Mouse (Mus musculus): ENCODE data around the gene Dusp22.

The Dusp22 gene

GRCm38 (mm10) chr13:30669277-30669676, 9.5 kb downstream of the Dusp22 start:
- DNase-seq (ENCODE audit: low read depth, low spot score): no peak

GRCm38 (mm10) chr13:30673878-30674277, 14.1 kb downstream of the Dusp22 start:
- DNase-seq (ENCODE audit: low read depth, low spot score): no peak

GRCm38 (mm10) chr13:30678822-30679221, 19.0 kb downstream of the Dusp22 start:
- DNase-seq (ENCODE audit: low read depth, low spot score): no peak

GRCm38 (mm10) chr13:30681866-30682265, 22.1 kb downstream of the Dusp22 start:
- no peak for DNase-seq (ENCODE audit: low read depth, low spot score)

- DNase-seq (ENCODE audit: low read depth, low spot score): no peak
Observed at GRCm38 (mm10) chr13:30682328-30682727, 22.5 kb downstream of the Dusp22 start.

GRCm38 (mm10) chr13:30684614-30685122, 24.9 kb downstream of the Dusp22 start:
- no peak for DNase-seq (ENCODE audit: low read depth, low spot score)

GRCm38 (mm10) chr13:30685957-30686356, 26.2 kb downstream of the Dusp22 start:
- no peak for DNase-seq (ENCODE audit: low read depth, low spot score)

GRCm38 (mm10) chr13:30688035-30688616, 28.3 kb downstream of the Dusp22 start:
- no peak for DNase-seq (ENCODE audit: low read depth, low spot score)

- no peak for DNase-seq (ENCODE audit: low read depth, low spot score)
Observed at GRCm38 (mm10) chr13:30689475-30689874, 29.7 kb downstream of the Dusp22 start.

- DNase-seq (ENCODE audit: low read depth, low spot score): no peak
Observed at GRCm38 (mm10) chr13:30691441-30692292, 31.9 kb downstream of the Dusp22 start.

- no peak for DNase-seq (ENCODE audit: low read depth, low spot score)
Observed at GRCm38 (mm10) chr13:30692644-30693385, 33.0 kb downstream of the Dusp22 start.

GRCm38 (mm10) chr13:30695232-30695631, 35.4 kb downstream of the Dusp22 start:
- no peak for DNase-seq (ENCODE audit: low read depth, low spot score)

- no peak for DNase-seq (ENCODE audit: low read depth, low spot score)
Observed at GRCm38 (mm10) chr13:30695890-30696289, 36.1 kb downstream of the Dusp22 start.

GRCm38 (mm10) chr13:30697880-30698279, 38.1 kb downstream of the Dusp22 start:
- DNase-seq (ENCODE audit: low read depth, low spot score): no peak

GRCm38 (mm10) chr13:30702695-30703094, 42.9 kb downstream of the Dusp22 start:
- no peak for DNase-seq (ENCODE audit: low read depth, low spot score)

- DNase-seq (ENCODE audit: low read depth, low spot score): no peak
Observed at GRCm38 (mm10) chr13:30704246-30705095, 44.7 kb downstream of the Dusp22 start.

- DNase-seq (ENCODE audit: low read depth, low spot score): no peak
Observed at GRCm38 (mm10) chr13:30711066-30711465, 51.3 kb downstream of the Dusp22 start.

- no peak for DNase-seq (ENCODE audit: low read depth, low spot score)
Observed at GRCm38 (mm10) chr13:30711711-30712110, 51.9 kb downstream of the Dusp22 start.

GRCm38 (mm10) chr13:30712280-30712679, 52.5 kb downstream of the Dusp22 start:
- no peak for DNase-seq (ENCODE audit: low read depth, low spot score)

GRCm38 (mm10) chr13:30713621-30714020, 53.8 kb downstream of the Dusp22 start:
- no peak for DNase-seq (ENCODE audit: low read depth, low spot score)

GRCm38 (mm10) chr13:30714552-30714951, 54.8 kb downstream of the Dusp22 start:
- no peak for DNase-seq (ENCODE audit: low read depth, low spot score)

All from mesoderm, embryonic 11.5 days (tissue).